Mouse (Mus musculus): Measurements from ENCODE around the gene Cd63. TPM values are rescaled to one million over a fixed set of nuclear protein-coding genes. Genes with fewer than 3 reads are reported as not detected.
A peak's percentile ranks its signal among the peaks of the same experiment; 100 is the strongest.

Cd63 gene
- total and polyA plus RNA-seq, 3 experiments = not detected

- H3K27me3 ChIP-seq (replicated peaks) = no peaks in the 10 kb centered on the region
- no peak overlapping the region for H3K4me2 ChIP-seq (ENCODE audit: insufficient read depth, low read depth, poor library complexity, severe bottlenecking)
- in situ Hi-C loops (cut with MboI; ENCODE audit: low pct_ligation_motif_present, low pct_unique_long_range_greater_than_20kb, low sequenced_read_pairs) = no loop called here
- H3K79me2 ChIP-seq (replicated peaks; ENCODE audit: control insufficient read depth, extremely low read depth, insufficient read depth, poor library complexity, severe bottlenecking) = no peaks in the 10 kb centered on the region
- no peak for TF ChIP-seq USF2 (conservative IDR thresholded peaks at IDR 0.05; ENCODE audit: low read depth, low read length)
- TF ChIP-seq CTCF (conservative IDR thresholded peaks at IDR 0.05 in 1 of 2, IDR thresholded peaks at IDR 0.05 in 1 of 2; ENCODE audit: low read depth in 2 of 2, low read length in 2 of 2) = no peak
- no peak for TF ChIP-seq POLR2A (IDR thresholded peaks at IDR 0.05; ENCODE audit: low read depth, low read length)
- no peak for TF ChIP-seq CHD1 (IDR thresholded peaks at IDR 0.05; ENCODE audit: low read depth, low read length)
- TF ChIP-seq TBP (conservative IDR thresholded peaks at IDR 0.05; ENCODE audit: low read depth, low read length) = no peak
- no peak for TF ChIP-seq SMC3 (IDR thresholded peaks at IDR 0.05; ENCODE audit: low read depth, low read length)
- TF ChIP-seq BHLHE40 (IDR thresholded peaks at IDR 0.05; ENCODE audit: low read depth, low read length) = no peak
- no peak for TF ChIP-seq PAX5 (IDR thresholded peaks at IDR 0.05; ENCODE audit: low read length)
- no peak for TF ChIP-seq UBTF (IDR thresholded peaks at IDR 0.05; ENCODE audit: low read depth, low read length)
- no peak for TF ChIP-seq POLR2AphosphoS2 (IDR thresholded peaks at IDR 0.05; ENCODE audit: low read depth, low read length)
- no peak for TF ChIP-seq MXI1 (IDR thresholded peaks at IDR 0.05; ENCODE audit: low read depth, low read length)
- no peak for TF ChIP-seq MAFK (IDR thresholded peaks at IDR 0.05; ENCODE audit: insufficient replicate concordance, low read length)
- no peak for TF ChIP-seq USF1 (IDR thresholded peaks at IDR 0.05; ENCODE audit: low read depth, low read length)
- no peak for TF ChIP-seq MYC (IDR thresholded peaks at IDR 0.05; ENCODE audit: low read depth, low read length)
- peaks cover 6 to 21% of the 10 kb centered on the region in 2 experiments for H3K4me1 ChIP-seq (ENCODE audit: control insufficient read depth in 1 of 2, insufficient read depth in 2 of 2)
- no peak overlapping the region for H3K4me3 ChIP-seq (replicated peaks in 1 of 3; ENCODE audit: low read depth in 2 of 3, low read length in 2 of 3, poor library complexity in 1 of 3)
- H3K36me3 ChIP-seq (replicated peaks in 1 of 2; ENCODE audit: control insufficient read depth in 1 of 2, insufficient read depth in 1 of 2, low read length in 1 of 2) = peaks cover 11 to 48% of the 10 kb centered on the region in 2 experiments
- DNase-seq (ENCODE audit: extremely low read depth) = no peak
- no peak overlapping the region for H3K9ac ChIP-seq (ENCODE audit: insufficient read depth, low read depth)
- no peak overlapping the region for H3K27ac ChIP-seq (ENCODE audit: insufficient read depth, low read depth)
- H3K9me3 ChIP-seq (replicated peaks; ENCODE audit: low read length) = no peaks in the 10 kb centered on the region
- dilution Hi-C loops (cut with MboI; ENCODE audit: extremely low pct_ligation_motif_present, extremely low pct_unique_long_range_greater_than_20kb, low sequenced_read_pairs) = no loop called here
Observed at GRCm38 (mm10) chr10:128921251-128921650, 20.5 kb downstream of the Cd63 start.

- no peaks in the 10 kb centered on the region for H3K27me3 ChIP-seq (replicated peaks)
- peaks cover 11 to 41% of the 10 kb centered on the region in 2 experiments for H3K36me3 ChIP-seq (replicated peaks in 1 of 2; ENCODE audit: control insufficient read depth in 1 of 2, insufficient read depth in 1 of 2, low read length in 1 of 2)
- in situ Hi-C loops (cut with MboI; ENCODE audit: low pct_ligation_motif_present, low pct_unique_long_range_greater_than_20kb, low sequenced_read_pairs) = no loop called here
- no peaks in the 10 kb centered on the region for H3K79me2 ChIP-seq (replicated peaks; ENCODE audit: control insufficient read depth, extremely low read depth, insufficient read depth, poor library complexity, severe bottlenecking)
- TF ChIP-seq ZKSCAN1 (IDR thresholded peaks at IDR 0.05; ENCODE audit: borderline replicate concordance, low read depth, low read length) (no peak), UBTF (IDR thresholded peaks at IDR 0.05; ENCODE audit: low read depth, low read length) (0 out of 2 replicates have a peak, but pooled peaks have one; percentile 12), TCF12 (IDR thresholded peaks at IDR 0.05; ENCODE audit: low read depth, low read length) (no peak), MXI1 (IDR thresholded peaks at IDR 0.05; ENCODE audit: low read depth, low read length) (no peak)
- peak overlapping the region; percentile 80 for H3K4me2 ChIP-seq (ENCODE audit: insufficient read depth, low read depth, poor library complexity, severe bottlenecking)
- H3K4me1 ChIP-seq (ENCODE audit: control insufficient read depth in 1 of 2, insufficient read depth in 2 of 2) = peaks cover 6 to 21% of the 10 kb centered on the region in 2 experiments
- H3K4me3 ChIP-seq (replicated peaks in 1 of 3; ENCODE audit: low read depth in 2 of 3, low read length in 2 of 3, poor library complexity in 1 of 3) = peak overlapping the region; percentile 81 to 91 (median 85)
- H3K27ac ChIP-seq (ENCODE audit: insufficient read depth, low read depth) = no peak overlapping the region
- no peaks in the 10 kb centered on the region for H3K9me3 ChIP-seq (replicated peaks; ENCODE audit: low read length)
- dilution Hi-C loops (cut with MboI; ENCODE audit: extremely low pct_ligation_motif_present, extremely low pct_unique_long_range_greater_than_20kb, low sequenced_read_pairs) = no loop called here
- DNase-seq (ENCODE audit: extremely low read depth) = peak; percentile 17
- peak overlapping the region; percentile 96 for H3K9ac ChIP-seq (ENCODE audit: insufficient read depth, low read depth)
Observed at GRCm38 (mm10) chr10:128921883-128922821, 21.4 kb downstream of the Cd63 start.
